Mouse (Mus musculus) thymus, adult 2 months (tissue): Measurements from ENCODE around the gene Cpe. TPM values are rescaled to one million over a fixed set of nuclear protein-coding genes. Genes with fewer than 3 reads are reported as not detected.

Experiments used
- DNase-seq: peaks from one replicate; pipeline ENCODE4 v3.0.0; 2021
- H3K27ac ChIP-seq: fragments of 200-500 bp; 2 replicates; pipeline ENCODE4 v1.5.1; 2012; ENCODE audit warnings: low read length, control low read depth; ENCODE audit not compliant: control insufficient read depth, insufficient read depth
- H3K27me3 ChIP-seq: fragments of 200-500 bp; 2 replicates; pipeline ENCODE4 v1.6.1; 2012; ENCODE audit warnings: mild to moderate bottlenecking, low read length, moderate library complexity, mixed read lengths; ENCODE audit not compliant: control insufficient read depth, insufficient read depth
- H3K36me3 ChIP-seq: fragments of 200-500 bp; 2 replicates; pipeline ENCODE4 v1.6.1; 2012; ENCODE audit warnings: mild to moderate bottlenecking, low read length, moderate library complexity; ENCODE audit not compliant: control insufficient read depth, insufficient read depth
- H3K4me1 ChIP-seq: fragments of 200-500 bp; replicated peaks from 2 replicates; pipeline ENCODE4 v1.6.1; 2012; ENCODE audit warnings: low read length; ENCODE audit not compliant: control insufficient read depth, insufficient read depth
- H3K4me3 ChIP-seq: fragments of 200-500 bp; 2 replicates; pipeline ENCODE4 v1.5.1; 2012; ENCODE audit warnings: mild to moderate bottlenecking, low read length, control low read depth, moderate library complexity; ENCODE audit not compliant: control insufficient read depth, insufficient read depth
- CTCF ChIP-seq: fragments of 200-500 bp; IDR thresholded peaks from 2 replicates; pipeline ENCODE4 v1.5.1; 2012; ENCODE audit warnings: mild to moderate bottlenecking, control low read depth, low read length, moderate library complexity, borderline replicate concordance; ENCODE audit not compliant: control insufficient read depth, poor library complexity, insufficient read depth; ENCODE audit errors: extremely low read depth
- POLR2A ChIP-seq: fragments of 200-500 bp; IDR thresholded peaks from 2 replicates; pipeline ENCODE4 v1.6.1; 2012; ENCODE audit warnings: mild to moderate bottlenecking, low read length, control low read depth, moderate library complexity; ENCODE audit not compliant: control insufficient read depth, poor library complexity, insufficient read depth; ENCODE audit errors: extremely low read depth
- WGBS: fragments of 180-500 bp; shearing (Covaris S2); methylation state at CpG from one replicate; pipeline ENCODE4 v1.1.7; 2018; 5-methylcytosine and 5-hydroxymethylcytosine counted together
- polyA plus RNA-seq: library from polyadenylated mRNA; depleted of rRNA; stranded (reverse); fragments of >200 nt; gene quantifications from 2 replicates; pipeline ENCODE4 v1.2.3, GENCODE M21; 2012

Cpe gene
- polyA plus RNA-seq, 1 experiment = 9.8 TPM

DNA sequence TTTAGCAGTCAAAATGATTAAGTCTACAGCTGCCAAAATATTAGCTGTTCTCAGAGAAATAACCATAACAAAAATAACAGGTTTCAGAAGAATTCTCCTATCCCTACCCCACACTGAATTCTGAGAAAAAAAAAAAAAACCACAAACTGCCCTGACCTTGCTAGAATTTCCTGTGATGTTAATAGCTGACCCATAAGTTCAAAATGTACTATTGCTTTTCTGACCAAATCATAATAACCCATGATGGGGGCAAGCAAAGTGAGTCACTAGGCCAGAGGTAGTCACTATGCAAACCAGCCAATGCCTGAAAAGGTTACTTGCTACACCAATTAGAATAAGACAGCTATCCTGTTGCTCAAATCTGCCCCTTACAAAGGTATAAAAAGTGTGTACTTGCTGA lies 14.6 kb upstream of the Cpe start:
- H3K4me3 ChIP-seq = no peak overlapping the region
- TF ChIP-seq CTCF (no peak), POLR2A (no peak)
- no peak for DNase-seq
- H3K27me3 ChIP-seq = no peaks in the 10 kb centered on the region
- H3K36me3 ChIP-seq = no peaks in the 10 kb centered on the region
- H3K4me1 ChIP-seq = no peaks in the 10 kb centered on the region
- H3K27ac ChIP-seq = no peak overlapping the region

DNA sequence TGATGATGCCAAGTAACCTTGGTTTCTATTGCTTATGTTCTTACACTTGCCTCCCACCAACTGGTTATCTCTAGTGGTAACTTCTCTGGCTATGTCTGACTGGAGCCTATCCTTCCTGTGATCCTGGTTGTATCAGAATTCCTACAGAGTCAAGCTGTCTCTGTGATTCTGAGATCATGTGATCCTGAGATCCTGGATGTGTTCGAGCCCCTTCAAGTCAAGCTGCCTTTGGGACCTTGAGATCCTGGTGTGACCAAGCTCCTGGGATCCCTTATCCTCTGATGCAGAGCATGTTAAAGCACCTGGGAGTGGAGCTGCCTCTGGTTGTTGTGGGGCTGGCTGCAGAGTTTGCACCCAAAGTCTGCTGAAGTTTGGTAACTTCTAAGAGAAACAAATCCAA lies 10.3 kb upstream of the Cpe start:
- Histone ChIP-seq H3K36me3 (no peaks in the 10 kb centered on the region), H3K4me3 (no peak overlapping the region), H3K27ac (no peak overlapping the region), H3K4me1 (no peaks in the 10 kb centered on the region), H3K27me3 (no peaks in the 10 kb centered on the region)
- no peak for DNase-seq
- 89% methylated on average over 1 of the region's 1 CpGs for WGBS
- TF ChIP-seq POLR2A (no peak), CTCF (no peak)

DNA sequence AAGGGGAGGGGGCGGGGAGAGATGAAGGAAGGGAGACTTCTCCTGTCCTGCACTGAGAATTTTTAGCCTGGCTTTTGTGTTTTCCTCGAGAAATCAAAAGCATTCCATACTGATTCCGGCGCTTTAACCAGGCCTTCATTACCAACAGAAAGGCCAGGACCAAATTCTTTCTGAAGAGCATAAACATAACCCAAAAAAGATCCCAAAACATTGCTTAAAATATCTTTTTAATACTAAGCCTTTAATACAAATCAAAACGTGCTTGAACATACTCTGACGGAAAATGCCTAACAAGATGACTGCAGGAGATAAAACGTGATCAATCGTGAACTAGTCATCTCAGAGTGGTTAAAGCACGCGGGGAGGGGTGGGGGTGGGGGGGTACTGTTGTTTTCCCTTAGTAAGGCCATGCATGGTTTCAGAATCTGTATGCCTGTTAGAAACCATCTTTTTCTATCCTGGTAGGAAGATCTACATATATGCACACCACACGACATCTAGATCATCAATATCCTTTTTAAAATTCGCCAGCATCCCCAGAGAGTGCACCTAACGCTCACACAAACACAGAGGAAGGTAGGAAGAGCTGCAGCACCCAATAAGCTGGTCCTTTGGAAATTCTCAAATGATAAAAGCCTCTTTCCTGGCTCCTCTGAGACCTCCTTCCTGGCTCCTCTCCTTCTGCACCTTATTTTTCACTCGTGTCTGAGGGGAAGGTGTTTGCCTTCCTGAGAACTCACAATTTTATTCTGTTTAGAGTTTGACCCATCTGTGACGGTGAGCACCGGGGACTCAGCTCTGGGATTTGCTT lies 1.1 kb downstream of the Cpe start:
- DNase-seq = no peak
- H3K27me3 ChIP-seq = no peaks in the 10 kb centered on the region; the same call in 1 of the 2 replicates
- no peaks in the 10 kb centered on the region for H3K4me1 ChIP-seq
- H3K4me3 ChIP-seq = no peak overlapping the region
- WGBS = 41% methylated on average over 16 of the region's 16 CpGs
- no peak for TF ChIP-seq POLR2A
- TF ChIP-seq CTCF = no peak
- no peak overlapping the region for H3K27ac ChIP-seq
- no peaks in the 10 kb centered on the region for H3K36me3 ChIP-seq

GRCm38 (mm10) chr8:64690845-64691244 lies 2.0 kb downstream of the Cpe start:
- H3K27ac ChIP-seq = no peak overlapping the region
- H3K4me1 ChIP-seq = no peaks in the 10 kb centered on the region
- WGBS = 91% methylated on average over 6 of the region's 6 CpGs
- no peak for DNase-seq
- no peaks in the 10 kb centered on the region; the same call in 1 of the 2 replicates for H3K27me3 ChIP-seq
- H3K36me3 ChIP-seq = no peaks in the 10 kb centered on the region
- no peak overlapping the region for H3K4me3 ChIP-seq
- no peak for TF ChIP-seq POLR2A
- no peak for TF ChIP-seq CTCF

DNA sequence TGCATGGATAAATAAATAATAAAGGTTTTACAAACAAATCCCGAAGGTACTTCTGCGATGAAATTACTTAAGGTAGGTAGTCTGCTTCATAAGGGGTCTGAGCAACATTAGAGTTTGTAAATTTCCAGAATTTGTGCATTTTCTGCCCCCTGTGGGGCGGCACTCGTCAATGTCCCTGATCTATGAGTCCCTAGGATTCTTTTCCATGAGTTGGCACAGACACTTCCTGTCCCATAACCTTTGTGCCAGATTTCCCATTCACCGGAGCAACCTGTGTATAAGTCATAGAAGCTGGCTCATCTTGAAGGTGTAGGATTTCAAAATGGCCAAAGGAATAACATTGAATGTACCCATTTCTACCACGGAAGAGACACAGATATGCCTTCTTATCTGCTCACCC lies 2.5 kb downstream of the Cpe start:
- H3K4me1 ChIP-seq = no peaks in the 10 kb centered on the region
- no peak overlapping the region for H3K27ac ChIP-seq
- no peaks in the 10 kb centered on the region; the same call in 1 of the 2 replicates for H3K27me3 ChIP-seq
- 92% methylated on average over 6 of the region's 6 CpGs for WGBS
- no peak overlapping the region for H3K4me3 ChIP-seq
- no peaks in the 10 kb centered on the region for H3K36me3 ChIP-seq
- TF ChIP-seq POLR2A = no peak
- no peak for TF ChIP-seq CTCF
- DNase-seq = no peak

GRCm38 (mm10) chr8:64688741-64689140 lies 4.1 kb downstream of the Cpe start:
- TF ChIP-seq CTCF (no peak), POLR2A (no peak)
- no peak for DNase-seq
- H3K36me3 ChIP-seq = no peaks in the 10 kb centered on the region
- H3K4me1 ChIP-seq = no peaks in the 10 kb centered on the region
- no peak overlapping the region for H3K27ac ChIP-seq
- 93% methylated on average over 4 of the region's 4 CpGs for WGBS
- H3K4me3 ChIP-seq = no peak overlapping the region
- no peaks in the 10 kb centered on the region; the same call in 1 of the 2 replicates for H3K27me3 ChIP-seq
